Mouse (Mus musculus) intestine, postnatal 0 days (tissue): ENCODE data around the gene Gm45140. TPM values are rescaled to one million over a fixed set of nuclear protein-coding genes. Genes with fewer than 3 reads are reported as not detected.

Experiments
- ATAC-seq: fragments of 200-750 bp; cut with Nextera tagmentation; 2 replicates; pipeline ENCODE4 v1.8.0; 2017; ENCODE audit warnings: mild to moderate bottlenecking, moderate TSS enrichment, moderate library complexity
- H3K27ac ChIP-seq: fragments of 300-500 bp; sonication (generic); 2 replicates; pipeline ENCODE4 v1.5.1; 2014; ENCODE audit warnings: mild to moderate bottlenecking, low read depth, low read length, moderate library complexity
- H3K27me3 ChIP-seq: fragments of 300-500 bp; sonication (generic); replicated peaks from 2 replicates; pipeline ENCODE4 v1.6.1; 2014; ENCODE audit warnings: low read length, mixed read lengths; ENCODE audit not compliant: control insufficient read depth, insufficient read depth
- H3K36me3 ChIP-seq: fragments of 300-500 bp; sonication (generic); 2 replicates; pipeline ENCODE4 v1.6.1; 2014; ENCODE audit warnings: mild to moderate bottlenecking, moderate library complexity; ENCODE audit not compliant: control insufficient read depth, insufficient read depth
- H3K4me1 ChIP-seq: fragments of 300-500 bp; sonication (generic); replicated peaks from 2 replicates; pipeline ENCODE4 v1.6.1; 2014; ENCODE audit warnings: antibody characterized with exemption, low read length, mixed read lengths; ENCODE audit not compliant: control insufficient read depth, insufficient read depth
- H3K4me2 ChIP-seq: fragments of 300-500 bp; sonication (generic); replicated peaks from 2 replicates; pipeline ENCODE4 v1.6.1; 2014; ENCODE audit warnings: low read depth, mild to moderate bottlenecking, moderate library complexity
- H3K4me3 ChIP-seq: fragments of 300-500 bp; sonication (generic); 2 replicates; pipeline ENCODE4 v1.5.1; 2014; ENCODE audit warnings: low read depth, low read length
- H3K9ac ChIP-seq: fragments of 300-500 bp; sonication (generic); 2 replicates; pipeline ENCODE4 v1.6.1; 2014; ENCODE audit warnings: mild to moderate bottlenecking, low read depth, low read length
- H3K9me3 ChIP-seq: fragments of 300-500 bp; sonication (generic); 2 replicates; pipeline ENCODE4 v1.6.1; 2016; ENCODE audit warnings: mixed run types; ENCODE audit not compliant: control insufficient read depth
- CTCF ChIP-seq: sonication (generic); IDR thresholded peaks from 2 replicates; pipeline ENCODE4 v1.5.1; 2016; ENCODE audit warnings: low read depth, mild to moderate bottlenecking, control low read depth, antibody characterized with exemption, moderate library complexity
- WGBS: fragments of 180-500 bp; shearing (Covaris S2); extraction: QIAGEN DNeasy Blood & Tissue Kit; methylation state at CpG from one replicate; pipeline ENCODE4 v1.1.7; 2014; 5-methylcytosine and 5-hydroxymethylcytosine counted together
- polyA plus RNA-seq: library from polyadenylated mRNA; unstranded; fragments of >200 nt; fragmentation: Nextera tagmentation; extraction: Ambion mirVana; gene quantifications from 2 replicates; pipeline ENCODE4 v1.2.1, GENCODE M21; 2015

The Gm45140 gene
- polyA plus RNA-seq, 1 experiment from 2014 or later, result 2.0 TPM

- no peak for TF ChIP-seq CTCF
- Histone ChIP-seq H3K27ac (peak overlapping the region; percentile 74), H3K9me3 (no peaks in the 10 kb centered on the region), H3K36me3 (no peaks in the 10 kb centered on the region), H3K4me1 (0 out of 2 replicates have a peak, but pooled peaks cover 5% of the 10 kb centered on the region), H3K4me3 (no peak overlapping the region), H3K4me2 (no peak overlapping the region), H3K27me3 (no peaks in the 10 kb centered on the region), H3K9ac (no peak overlapping the region)
- ATAC-seq, result peak; percentile 79
- WGBS, result 38% methylated on average over 7 of the region's 7 CpGs
Observed at GRCm38 (mm10) chr6:87875562-87875961, 40.0 kb upstream of the Gm45140 start.

GRCm38 (mm10) chr6:87875083-87875482 is 39.5 kb upstream of the Gm45140 start:
- 0 out of 2 replicates have a peak, but pooled peaks have one; percentile 9 for ATAC-seq

GRCm38 (mm10) chr6:87873963-87874362 is 38.4 kb upstream of the Gm45140 start:
- Histone ChIP-seq H3K27ac (no peak overlapping the region), H3K27me3 (no peaks in the 10 kb centered on the region), H3K4me2 (no peak overlapping the region), H3K4me1 (0 out of 2 replicates have a peak, but pooled peaks cover under 1% of the 10 kb centered on the region), H3K9ac (no peak overlapping the region), H3K9me3 (no peaks in the 10 kb centered on the region), H3K36me3 (no peaks in the 10 kb centered on the region), H3K4me3 (no peak overlapping the region)
- ATAC-seq, result no peak
- WGBS, result 87% methylated on average over 2 of the region's 2 CpGs
- peak; percentile 37; the same call in 1 of the 2 replicates for TF ChIP-seq CTCF

More at GRCm38 (mm10) chr6:87875083-87875482, 39.5 kb upstream of the Gm45140 start:
- TF ChIP-seq CTCF, result no peak
- Histone ChIP-seq H3K36me3 (no peaks in the 10 kb centered on the region), H3K4me1 (0 out of 2 replicates have a peak, but pooled peaks cover 5% of the 10 kb centered on the region), H3K4me3 (no peak overlapping the region), H3K9ac (no peak overlapping the region), H3K9me3 (no peaks in the 10 kb centered on the region), H3K27me3 (no peaks in the 10 kb centered on the region), H3K27ac (peak overlapping the region; percentile 69), H3K4me2 (no peak overlapping the region)
- WGBS, result 43% methylated on average over 1 of the region's 1 CpGs

GRCm38 (mm10) chr6:87873104-87873503 is 37.5 kb upstream of the Gm45140 start:
- Histone ChIP-seq H3K4me2 (no peak overlapping the region), H3K9ac (no peak overlapping the region), H3K36me3 (no peaks in the 10 kb centered on the region), H3K27me3 (no peaks in the 10 kb centered on the region), H3K4me3 (no peak overlapping the region), H3K9me3 (no peaks in the 10 kb centered on the region), H3K4me1 (no peaks in the 10 kb centered on the region), H3K27ac (no peak overlapping the region)
- no peak for ATAC-seq
- WGBS, result 22% methylated on average over 1 of the region's 1 CpGs
- no peak for TF ChIP-seq CTCF

GRCm38 (mm10) chr6:87871240-87871639 is 35.6 kb upstream of the Gm45140 start:
- no peak for TF ChIP-seq CTCF
- no peaks in the 10 kb centered on the region for H3K27me3 ChIP-seq
- no peak overlapping the region for H3K4me2 ChIP-seq
- H3K27ac ChIP-seq, result no peak overlapping the region
- no peaks in the 10 kb centered on the region for H3K36me3 ChIP-seq
- H3K4me3 ChIP-seq, result no peak overlapping the region
- H3K9me3 ChIP-seq, result no peaks in the 10 kb centered on the region
- ATAC-seq, result peak; percentile 49
- WGBS, result 39% methylated on average over 7 of the region's 7 CpGs
- no peaks in the 10 kb centered on the region for H3K4me1 ChIP-seq
- H3K9ac ChIP-seq, result no peak overlapping the region

GRCm38 (mm10) chr6:87870440-87870839 is 34.8 kb upstream of the Gm45140 start:
- Histone ChIP-seq H3K27me3 (no peaks in the 10 kb centered on the region), H3K9ac (no peak overlapping the region), H3K4me3 (no peak overlapping the region), H3K9me3 (no peaks in the 10 kb centered on the region), H3K36me3 (no peaks in the 10 kb centered on the region), H3K4me1 (no peaks in the 10 kb centered on the region), H3K27ac (no peak overlapping the region), H3K4me2 (no peak overlapping the region)
- TF ChIP-seq CTCF, result no peak
- ATAC-seq, result no peak
- 25% methylated on average over 1 of the region's 1 CpGs for WGBS
